Mouse (Mus musculus) small intestine, adult 2 months (tissue): ENCODE data around the gene Bmf.

Source experiments
- CTCF ChIP-seq: fragments of 200-500 bp; IDR thresholded peaks from 2 replicates; pipeline ENCODE4 v1.5.1; 2012; ENCODE audit warnings: low read depth, mild to moderate bottlenecking, control low read depth, inconsistent platforms, low read length, moderate library complexity, mixed read lengths; ENCODE audit not compliant: insufficient replicate concordance, insufficient read length; ENCODE audit errors: extremely low read depth
- POLR2A ChIP-seq: fragments of 200-500 bp; IDR thresholded peaks from 2 replicates; pipeline ENCODE4 v1.6.1; 2012; ENCODE audit warnings: low read depth, mild to moderate bottlenecking, control low read depth, inconsistent platforms, low read length, moderate library complexity

DNA sequence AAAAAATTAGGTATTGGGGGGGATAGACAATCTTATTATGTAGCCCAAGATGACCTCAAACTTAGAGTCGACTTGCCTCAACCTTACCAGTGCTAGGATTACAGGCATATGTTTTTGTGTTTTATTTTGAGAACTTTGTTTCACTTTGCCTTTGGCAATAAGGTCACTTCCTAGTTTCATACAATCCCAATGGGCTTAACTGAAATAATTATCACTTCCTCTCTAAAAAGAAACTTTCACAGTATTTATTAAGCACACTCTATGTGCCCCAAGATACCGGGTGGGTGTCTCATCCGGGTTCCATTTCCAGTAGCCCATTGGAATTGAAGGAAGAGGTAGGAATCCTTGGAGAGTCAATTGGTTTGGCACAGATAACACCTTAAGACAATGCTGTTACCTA is 12.9 kb upstream of the Bmf start:
- TF ChIP-seq POLR2A, result no peak
- no peak for TF ChIP-seq CTCF
